Mouse (Mus musculus): Measurements from ENCODE around the gene Dock7. TPM values are rescaled to one million over a fixed set of nuclear protein-coding genes. Genes with fewer than 3 reads are reported as not detected.
A peak's percentile ranks its signal among the peaks of the same experiment; 100 is the strongest.

Gene Dock7
- total and polyA plus RNA-seq, 3 experiments, result 0.30 TPM; not detected in 2

DNA sequence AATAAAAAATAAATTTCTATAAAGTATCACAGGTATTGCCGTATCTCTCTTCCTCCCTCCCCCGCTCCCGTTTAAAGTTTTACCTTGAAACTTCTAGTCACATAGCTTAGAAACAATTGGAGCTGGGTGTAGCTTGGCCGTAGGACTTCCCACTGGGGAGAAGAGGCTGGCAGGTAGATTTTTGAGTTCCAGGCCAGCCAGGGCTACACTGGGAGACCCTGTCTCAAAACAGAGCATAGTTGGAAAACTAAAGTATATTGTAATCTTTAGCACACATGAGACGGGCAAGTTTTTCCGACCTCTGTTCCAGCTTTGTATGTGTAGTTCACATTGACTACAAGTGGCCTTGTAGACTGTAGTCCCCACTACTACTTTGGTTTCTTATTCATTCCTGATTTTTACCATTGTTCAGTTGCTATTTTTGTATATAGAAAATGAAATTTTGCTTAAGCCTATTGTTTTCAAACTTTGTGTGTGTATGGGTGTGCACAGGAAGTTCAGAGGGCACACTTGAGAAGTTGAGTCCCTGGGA, 195.4 kb downstream of the Dock7 start:
- no peaks in the 10 kb centered on the region for H3K27me3 ChIP-seq (replicated peaks)
- no peaks in the 10 kb centered on the region for H3K9me3 ChIP-seq (replicated peaks; ENCODE audit: low read length)
- peaks cover 38% of the 10 kb centered on the region for H3K79me2 ChIP-seq (replicated peaks; ENCODE audit: control insufficient read depth, extremely low read depth, insufficient read depth, poor library complexity, severe bottlenecking)
- no peak for DNase-seq (ENCODE audit: extremely low read depth)
- TF ChIP-seq NELFE (IDR thresholded peaks at IDR 0.05; ENCODE audit: low read depth, low read length) (no peak), SMC3 (IDR thresholded peaks at IDR 0.05; ENCODE audit: low read depth, low read length) (no peak), JUND (conservative IDR thresholded peaks at IDR 0.05; ENCODE audit: low read depth, low read length) (no peak), RCOR1 (conservative IDR thresholded peaks at IDR 0.05; ENCODE audit: low read depth, low read length) (no peak), POLR2A (IDR thresholded peaks at IDR 0.05; ENCODE audit: low read depth, low read length) (no peak), NRF1 (IDR thresholded peaks at IDR 0.05; ENCODE audit: low read depth, low read length) (no peak), ZNF384 (IDR thresholded peaks at IDR 0.05; ENCODE audit: low read depth, low read length) (no peak), JUN (IDR thresholded peaks at IDR 0.05; ENCODE audit: insufficient read depth, low read depth, low read length) (no peak), USF1 (IDR thresholded peaks at IDR 0.05; ENCODE audit: low read depth, low read length) (no peak), MAX (IDR thresholded peaks at IDR 0.05; ENCODE audit: low read length) (no peak), UBTF (IDR thresholded peaks at IDR 0.05; ENCODE audit: low read depth, low read length) (no peak), ZC3H11A (IDR thresholded peaks at IDR 0.05; ENCODE audit: low read depth, low read length) (no peak), SIN3A (IDR thresholded peaks at IDR 0.05; ENCODE audit: low read length) (no peak), MEF2A (IDR thresholded peaks at IDR 0.05; ENCODE audit: borderline replicate concordance, low read depth, low read length) (no peak), IRF4 (IDR thresholded peaks at IDR 0.05; ENCODE audit: low read depth, low read length) (no peak), TBP (conservative IDR thresholded peaks at IDR 0.05; ENCODE audit: low read depth, low read length) (no peak), BHLHE40 (IDR thresholded peaks at IDR 0.05; ENCODE audit: low read depth, low read length) (no peak), ELF1 (IDR thresholded peaks at IDR 0.05; ENCODE audit: low read depth, low read length) (no peak), CTCF (conservative IDR thresholded peaks at IDR 0.05 in 1 of 2, IDR thresholded peaks at IDR 0.05 in 1 of 2; ENCODE audit: low read depth in 2 of 2, low read length in 2 of 2) (no peak)
- H3K36me3 ChIP-seq (replicated peaks in 1 of 2; ENCODE audit: control insufficient read depth in 1 of 2, insufficient read depth in 1 of 2, low read length in 1 of 2), result peaks cover 3 to 16% of the 10 kb centered on the region in 2 experiments
- peaks cover 2 to 13% of the 10 kb centered on the region in 2 experiments; a peak in 2 of 4 replicates for H3K4me1 ChIP-seq (ENCODE audit: control insufficient read depth in 1 of 2, insufficient read depth in 2 of 2)
- dilution Hi-C loops (cut with MboI; ENCODE audit: extremely low pct_ligation_motif_present, extremely low pct_unique_long_range_greater_than_20kb, low sequenced_read_pairs) (no loop called here), in situ Hi-C loops (cut with MboI; ENCODE audit: low pct_ligation_motif_present, low pct_unique_long_range_greater_than_20kb, low sequenced_read_pairs) (no loop called here)
- peak overlapping the region; percentile 63 to 87 (median 82) for H3K4me3 ChIP-seq (replicated peaks in 1 of 3; ENCODE audit: low read depth in 2 of 3, low read length in 2 of 3, poor library complexity in 1 of 3)
- peak overlapping the region; percentile 94; the same call in 1 of the 2 replicates for H3K4me2 ChIP-seq (ENCODE audit: insufficient read depth, low read depth, poor library complexity, severe bottlenecking)
- H3K27ac ChIP-seq (ENCODE audit: insufficient read depth, low read depth), result no peak overlapping the region
- H3K9ac ChIP-seq (ENCODE audit: insufficient read depth, low read depth), result peak overlapping the region; percentile 96

DNA sequence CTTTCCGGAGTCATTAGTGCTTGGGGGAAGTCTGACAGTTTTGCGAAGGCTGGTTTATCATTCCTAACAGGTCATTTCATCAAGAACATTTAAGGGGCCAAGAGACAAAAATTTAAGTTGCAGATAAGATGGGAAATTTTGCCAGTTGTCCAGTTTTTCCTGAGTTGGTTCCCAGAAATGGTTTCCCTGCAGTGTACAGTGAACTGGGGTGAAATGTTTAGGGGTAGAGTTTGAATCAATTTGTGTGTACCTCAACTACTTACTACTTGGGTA, 195.9 kb downstream of the Dock7 start:
- Histone ChIP-seq H3K79me2 (replicated peaks; ENCODE audit: control insufficient read depth, extremely low read depth, insufficient read depth, poor library complexity, severe bottlenecking) (peaks cover 38% of the 10 kb centered on the region), H3K27ac (ENCODE audit: insufficient read depth, low read depth) (no peak overlapping the region), H3K4me1 (ENCODE audit: control insufficient read depth in 1 of 2, insufficient read depth in 2 of 2) (peaks cover 2 to 13% of the 10 kb centered on the region in 2 experiments; a peak in 2 of 4 replicates), H3K36me3 (replicated peaks in 1 of 2; ENCODE audit: control insufficient read depth in 1 of 2, insufficient read depth in 1 of 2, low read length in 1 of 2) (peaks cover 0 to 12% of the 10 kb centered on the region in 2 experiments), H3K4me3 (replicated peaks in 1 of 3; ENCODE audit: low read depth in 2 of 3, low read length in 2 of 3, poor library complexity in 1 of 3) (peak overlapping the region; percentile 82 to 95 (median 87)), H3K9me3 (replicated peaks; ENCODE audit: low read length) (no peaks in the 10 kb centered on the region), H3K27me3 (replicated peaks) (no peaks in the 10 kb centered on the region), H3K4me2 (ENCODE audit: insufficient read depth, low read depth, poor library complexity, severe bottlenecking) (peak overlapping the region; percentile 94), H3K9ac (ENCODE audit: insufficient read depth, low read depth) (peak overlapping the region; percentile 96)
- TF ChIP-seq CHD1 (IDR thresholded peaks at IDR 0.05; ENCODE audit: low read depth, low read length), result no peak
- TF ChIP-seq SIN3A (IDR thresholded peaks at IDR 0.05; ENCODE audit: low read length), result peak; percentile 39; the same call in 1 of the 2 replicates
- no peak for DNase-seq (ENCODE audit: extremely low read depth)
- in situ Hi-C loops (cut with MboI; ENCODE audit: low pct_ligation_motif_present, low pct_unique_long_range_greater_than_20kb, low sequenced_read_pairs) (loop anchor here (25.0 kb wide), 1 partner anchor 538 kb away; the partner anchor contains the start of genes Patj and Tm2d1), dilution Hi-C loops (cut with MboI; ENCODE audit: extremely low pct_ligation_motif_present, extremely low pct_unique_long_range_greater_than_20kb, low sequenced_read_pairs) (no loop called here)
